Mouse (Mus musculus) gastrocnemius, adult 18-20 months (tissue): ENCODE data around the gene Ptprk. TPM values are rescaled to one million over a fixed set of nuclear protein-coding genes. Genes with fewer than 3 reads are reported as not detected.
A peak's percentile ranks its signal among the peaks of the same experiment; 100 is the strongest.

Source experiments
- DNase-seq: peaks from one replicate; pipeline ENCODE4 v3.0.0; 2021; ENCODE audit warnings: low spot score
- total RNA-seq, 2 experiments: library from RNA; stranded (reverse); gene quantifications; 2 replicates each; pipeline ENCODE4 v1.2.3; 2021

Ptprk gene
- total RNA-seq, 2 experiments from 2014 or later = 3.6 TPM

DNA sequence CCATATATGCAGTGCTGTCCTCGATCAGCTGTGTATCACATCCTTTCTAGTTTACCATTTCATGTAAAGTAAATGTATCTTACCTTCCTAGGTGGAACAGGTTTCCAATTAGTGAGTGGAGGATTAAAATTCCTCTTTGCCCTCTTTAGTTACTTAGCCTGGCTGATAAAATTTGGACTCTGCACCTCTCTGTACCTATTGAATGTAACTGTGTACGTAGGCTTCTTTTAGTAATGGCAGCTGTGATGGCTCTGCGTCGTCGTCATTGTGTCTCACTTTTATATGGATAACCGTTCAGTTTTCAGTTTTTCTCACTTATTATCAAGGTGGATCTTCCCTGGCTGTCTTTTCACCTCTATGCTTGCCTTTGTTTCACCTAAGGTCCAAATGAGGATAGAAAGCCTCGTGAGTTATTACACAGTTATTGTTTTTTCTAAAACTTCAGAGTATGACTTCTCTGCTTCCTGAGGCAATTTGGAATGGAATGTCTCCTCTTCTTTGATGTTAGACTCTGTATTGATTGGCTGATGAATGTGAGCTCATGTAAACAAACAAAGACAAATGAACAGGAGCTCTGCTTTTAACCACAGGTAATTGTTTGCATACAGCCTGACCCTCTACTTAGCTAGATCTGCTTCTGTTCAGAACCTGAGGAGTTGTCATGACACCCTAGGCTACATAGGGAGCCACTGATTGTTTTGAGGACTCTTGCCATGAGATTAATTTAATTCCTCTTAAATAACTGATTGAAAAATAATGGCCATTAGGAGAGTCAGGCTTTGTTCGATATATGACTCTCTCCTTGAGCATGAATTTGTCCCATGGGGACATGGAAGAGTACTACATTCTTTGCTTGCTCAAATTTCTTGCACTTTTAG is 197.3 kb downstream of the Ptprk start:
- DNase-seq = no peak

DNA sequence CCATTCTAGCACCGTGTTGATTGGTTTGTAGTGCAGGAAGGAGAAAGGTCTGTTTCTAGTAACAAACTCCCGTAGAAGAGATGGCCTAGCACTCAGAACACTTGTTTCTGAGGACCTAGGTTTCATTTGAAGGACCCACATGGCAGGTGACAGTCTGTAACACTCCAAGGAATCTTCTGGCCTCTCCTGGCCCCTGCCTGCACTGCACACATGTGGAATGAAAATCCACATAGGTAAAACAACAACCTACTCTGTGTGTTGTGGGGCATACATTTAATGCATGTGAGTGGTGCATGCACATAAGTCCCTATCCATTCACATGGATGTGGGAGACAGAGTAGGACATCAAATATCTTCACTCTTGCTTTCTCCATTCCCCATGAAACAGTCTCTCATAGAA is 204.1 kb downstream of the Ptprk start:
- no peak for DNase-seq

DNA sequence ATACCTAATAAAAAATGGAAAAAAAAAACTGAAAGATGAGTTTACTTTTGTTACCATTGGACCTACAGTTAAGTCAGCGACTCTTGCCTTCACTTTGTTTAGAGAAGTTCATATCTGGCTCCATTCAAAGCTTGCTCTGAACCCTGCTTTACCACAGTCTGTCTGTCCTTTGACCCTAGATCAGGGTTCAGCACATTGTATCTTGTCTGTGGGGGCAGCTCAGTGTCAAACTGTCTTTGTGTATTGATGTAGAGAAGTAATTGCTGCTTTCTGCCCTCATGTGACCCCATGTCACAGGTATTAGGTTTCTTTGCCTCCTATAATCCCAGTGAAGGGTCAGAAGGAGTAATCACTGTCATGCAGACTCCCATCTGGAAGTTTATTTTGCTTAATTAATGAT is 222.9 kb downstream of the Ptprk start:
- no peak for DNase-seq

DNA sequence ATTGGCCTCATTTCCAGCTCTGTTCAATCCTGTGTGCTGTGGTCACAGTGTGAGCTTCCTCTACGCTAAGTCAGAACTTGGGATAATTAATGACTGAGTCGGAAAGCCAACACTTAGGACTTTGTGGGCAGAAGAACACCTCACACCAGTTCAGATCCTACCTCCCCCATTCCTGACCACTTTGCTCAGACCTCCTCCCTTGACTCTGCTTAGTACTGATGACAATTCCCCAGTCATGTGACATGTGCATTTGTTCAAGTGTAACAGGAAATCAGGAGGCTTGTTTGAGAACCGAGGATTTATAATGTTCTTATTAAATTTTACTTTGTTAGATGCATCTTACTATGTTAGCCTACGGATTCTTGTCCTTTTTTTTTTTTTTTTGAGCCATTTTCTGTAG is 224.6 kb downstream of the Ptprk start:
- DNase-seq = no peak

DNA sequence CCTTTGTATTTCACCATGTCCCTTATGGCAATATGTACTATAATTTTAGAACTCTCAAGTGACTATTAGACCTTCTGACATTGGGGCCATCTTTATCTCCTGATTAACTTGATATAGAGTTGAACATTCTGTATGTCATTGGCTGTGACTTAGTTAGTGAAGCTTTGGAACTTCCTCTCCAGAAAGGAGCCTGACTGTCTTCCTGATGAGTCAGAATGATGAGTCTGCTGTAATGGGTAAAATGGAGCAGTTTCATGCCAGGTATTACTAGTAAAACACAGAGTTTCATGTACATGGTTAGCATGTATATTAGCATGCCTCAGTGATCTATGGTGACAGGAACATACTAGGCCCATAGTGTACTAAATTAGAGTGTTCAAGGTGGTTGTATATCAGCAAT is 229.2 kb downstream of the Ptprk start:
- DNase-seq = no peak

DNA sequence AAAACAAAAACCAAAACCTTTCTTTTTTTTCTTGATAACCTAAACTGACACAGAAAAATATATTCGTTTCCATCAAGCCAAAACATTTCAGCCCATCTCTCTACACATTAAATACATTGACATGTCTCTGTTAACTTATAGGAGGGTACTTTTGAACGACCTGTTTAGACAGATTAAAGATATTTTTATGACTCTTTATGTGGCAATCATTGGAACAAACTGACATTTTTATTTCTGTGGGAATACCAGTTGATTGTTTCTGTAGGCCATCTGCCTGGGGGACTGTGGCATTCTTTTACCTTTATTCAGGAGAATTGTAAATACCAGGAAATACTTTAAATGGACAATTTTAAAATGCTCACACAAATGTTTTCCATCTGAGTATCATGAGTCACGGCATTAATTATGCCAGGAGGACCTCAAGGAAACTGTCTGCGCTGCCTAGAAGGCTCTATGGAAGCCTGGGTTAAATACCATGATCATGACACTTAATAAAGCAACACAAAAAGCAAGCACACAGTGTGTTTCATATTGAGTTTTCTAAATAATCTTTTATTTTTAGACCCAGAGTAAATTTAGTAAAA is 229.8 kb downstream of the Ptprk start:
- DNase-seq = no peak

DNA sequence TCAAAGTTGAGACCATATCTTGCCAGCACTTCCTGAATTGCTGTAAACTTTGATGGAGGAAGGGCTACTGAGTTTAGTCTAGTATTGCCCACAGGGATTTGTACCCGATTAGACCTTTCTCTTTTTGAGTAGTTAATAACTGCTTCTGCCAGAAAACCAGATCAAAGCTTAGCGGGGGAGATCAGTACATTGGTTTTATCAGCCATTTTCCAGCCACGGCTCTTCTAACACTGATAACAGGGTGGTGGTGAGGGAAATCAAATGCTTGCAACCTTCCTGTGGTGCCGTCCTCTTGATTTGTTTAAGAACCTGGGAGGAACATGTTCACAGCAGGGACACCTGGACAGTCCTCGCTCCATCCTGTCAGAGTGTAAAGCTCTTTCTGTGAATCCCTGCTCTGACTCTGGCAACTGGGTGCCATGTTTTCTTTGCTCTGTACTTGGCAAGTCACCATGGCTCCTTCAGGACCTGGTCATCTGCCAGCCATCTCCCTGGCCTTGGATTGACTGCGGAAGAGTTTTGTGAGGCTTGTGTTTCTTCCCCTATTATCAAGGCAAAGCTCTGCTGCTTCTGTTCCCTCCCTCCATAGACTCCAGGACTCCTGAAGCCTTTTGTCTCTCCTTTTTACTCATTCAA is 231.9 kb downstream of the Ptprk start:
- DNase-seq = no peak

DNA sequence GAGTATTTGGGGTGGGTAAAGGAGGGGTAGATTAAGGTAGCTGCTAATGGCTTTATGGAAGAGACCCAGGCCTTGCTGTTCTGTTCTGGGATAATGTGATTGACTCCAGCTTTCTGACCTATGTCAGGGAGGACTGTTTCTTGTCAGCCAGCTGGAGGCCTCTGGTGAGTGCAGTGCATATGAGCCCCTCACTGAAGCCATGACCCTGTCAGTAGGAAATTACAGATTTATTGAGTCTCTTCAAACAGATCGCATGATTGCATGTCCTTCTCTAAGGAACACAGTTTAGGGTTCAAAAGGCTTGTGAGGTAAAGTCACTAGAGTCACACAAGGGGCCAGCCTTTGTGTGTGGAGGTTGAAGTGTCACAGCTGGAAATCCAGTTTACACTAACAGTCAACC is 236.7 kb downstream of the Ptprk start:
- DNase-seq = no peak

DNA sequence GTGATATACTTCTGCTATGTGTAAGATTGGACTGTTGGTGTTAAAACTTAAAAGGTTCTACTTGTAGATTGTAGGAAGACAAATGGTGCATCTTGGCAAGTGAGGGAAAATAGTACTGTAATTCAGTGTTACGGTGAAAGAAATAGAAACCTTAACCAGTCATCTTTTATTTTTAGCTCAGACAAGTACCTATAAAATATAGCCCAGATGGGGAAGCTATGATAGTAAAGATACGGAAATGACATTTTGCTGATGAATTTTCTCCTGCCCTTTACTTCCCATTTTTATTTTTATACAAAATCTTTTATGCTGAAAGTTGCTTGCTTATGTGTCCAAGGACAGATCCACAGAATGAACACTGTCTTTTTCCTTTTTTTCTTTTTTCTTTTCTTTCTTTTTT is 248.4 kb downstream of the Ptprk start:
- DNase-seq = no peak

DNA sequence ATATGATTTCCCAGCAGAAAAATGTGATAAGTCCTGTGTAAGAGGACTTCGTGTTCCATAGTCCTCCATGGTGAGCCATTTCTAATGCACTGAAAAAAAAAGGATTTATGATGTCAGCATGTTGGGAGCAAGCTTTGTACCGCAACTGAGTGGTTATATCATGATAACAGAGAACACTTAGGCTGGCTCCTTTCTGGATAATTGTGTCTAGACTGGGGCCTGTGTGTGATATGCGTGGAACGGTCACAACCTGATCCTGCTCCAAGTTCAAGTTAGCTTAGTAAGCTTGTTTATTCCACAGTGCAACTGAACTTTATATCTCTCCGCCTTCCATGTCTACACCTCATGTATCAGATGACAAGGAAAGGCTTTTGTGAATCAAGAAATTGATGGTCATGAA is 260.6 kb downstream of the Ptprk start:
- DNase-seq = no peak

DNA sequence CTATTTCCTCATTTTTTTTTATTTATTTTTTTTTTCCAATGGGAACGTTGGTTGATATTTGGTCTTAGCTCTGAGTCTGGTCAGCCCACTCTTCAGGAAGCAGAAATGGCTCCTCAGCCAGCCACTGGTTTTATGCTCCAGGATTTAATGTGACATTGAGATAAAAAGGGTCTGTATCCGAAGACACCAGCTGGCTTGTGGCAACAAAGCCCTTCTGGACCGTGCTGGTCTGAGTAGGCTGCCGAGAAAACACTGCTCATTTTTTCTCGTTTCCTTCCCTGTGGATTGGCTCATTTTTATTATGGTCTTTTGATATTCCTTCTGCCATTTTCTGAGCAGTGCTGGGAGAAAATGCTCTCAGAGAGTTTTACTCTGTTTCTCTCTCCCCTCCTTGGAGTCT is 263.9 kb downstream of the Ptprk start:
- DNase-seq = no peak

DNA sequence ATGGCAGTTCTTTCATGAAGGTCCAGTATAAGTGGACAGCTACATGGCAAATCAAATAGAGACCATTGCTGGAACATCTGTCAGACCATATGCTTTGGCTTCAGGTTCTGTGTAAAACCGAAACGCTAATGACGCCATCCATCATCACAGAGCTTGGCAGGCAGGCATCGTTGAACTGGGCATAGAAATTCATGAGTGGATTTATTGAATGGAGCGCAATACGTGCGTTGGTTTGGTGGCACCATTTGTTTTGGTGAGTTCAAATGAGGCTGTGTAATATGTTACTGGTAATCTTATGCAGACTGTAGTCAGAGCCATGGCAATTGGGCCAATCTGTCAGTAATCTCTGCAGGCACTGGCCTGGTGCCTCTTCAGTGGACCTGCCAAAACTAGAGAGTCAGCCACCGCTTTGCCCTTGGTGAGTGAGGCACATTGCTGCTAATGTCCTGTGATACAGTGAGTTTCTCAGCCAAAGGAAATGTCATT is 270.6 kb downstream of the Ptprk start:
- peak; percentile 3 for DNase-seq

DNA sequence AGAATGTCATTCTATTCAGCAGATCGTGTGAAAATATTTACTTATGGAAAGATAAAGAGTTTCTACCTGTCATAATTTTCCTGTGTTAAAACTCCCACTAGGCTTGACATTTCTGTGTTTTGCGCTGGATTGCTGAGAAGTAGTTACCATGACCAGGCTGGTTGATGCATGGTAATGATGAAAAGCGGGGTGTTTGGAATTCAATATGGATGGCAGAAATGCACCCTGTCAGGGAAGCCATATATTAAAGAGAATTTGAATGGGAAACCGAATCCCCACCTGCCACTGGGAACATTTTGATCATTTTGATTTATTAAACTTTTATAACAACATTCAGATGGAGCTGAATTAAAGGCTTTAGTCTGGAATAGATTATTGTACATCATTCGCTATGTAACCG is 290.7 kb downstream of the Ptprk start:
- no peak for DNase-seq

DNA sequence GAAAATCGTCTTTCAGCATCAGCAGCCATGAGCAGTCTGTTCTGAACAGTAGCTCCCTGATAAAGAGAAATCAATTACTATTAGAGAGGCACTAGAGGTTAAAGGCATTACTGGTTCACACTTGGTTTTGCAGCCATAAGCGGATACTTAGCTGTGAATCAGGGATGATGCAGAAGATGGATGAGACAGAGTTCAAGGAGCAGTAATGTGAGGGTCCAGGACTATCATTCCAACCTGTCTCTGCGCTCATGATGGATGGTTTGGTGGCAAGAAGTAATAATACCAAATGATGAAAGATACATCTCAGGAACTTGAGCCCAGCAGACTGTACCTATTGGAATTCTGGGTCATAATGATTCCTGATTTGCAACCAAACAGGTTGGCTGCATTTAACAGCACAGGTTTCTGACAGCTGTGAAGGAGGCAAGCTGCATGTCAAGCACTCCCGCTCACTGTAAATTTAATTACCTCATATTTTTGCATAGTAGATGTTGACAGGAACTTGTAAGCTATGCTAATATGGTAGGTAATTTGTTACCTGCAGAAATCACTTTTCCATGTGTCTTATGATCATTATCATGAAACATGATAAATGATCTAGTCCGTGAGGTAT is 291.6 kb downstream of the Ptprk start:
- no peak for DNase-seq

DNA sequence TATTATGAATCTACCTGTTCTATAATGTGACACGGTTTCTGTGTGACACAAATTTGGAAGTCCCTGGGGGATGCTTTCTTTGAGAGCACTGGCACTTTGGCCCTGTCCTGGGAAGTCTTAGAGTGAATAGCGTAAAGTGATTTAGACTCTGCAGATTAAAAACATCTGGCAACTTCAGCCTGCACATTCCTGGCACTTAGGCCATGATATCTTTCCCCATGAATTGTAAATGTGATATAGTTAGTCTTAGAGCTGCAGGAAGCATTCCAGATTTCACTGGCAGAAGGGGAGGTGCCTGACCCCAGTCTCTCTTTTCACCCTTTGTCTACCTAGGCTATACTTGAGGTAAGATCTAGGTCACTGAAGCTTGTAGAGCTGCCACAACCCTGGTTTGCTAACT is 295.2 kb downstream of the Ptprk start:
- no peak for DNase-seq

DNA sequence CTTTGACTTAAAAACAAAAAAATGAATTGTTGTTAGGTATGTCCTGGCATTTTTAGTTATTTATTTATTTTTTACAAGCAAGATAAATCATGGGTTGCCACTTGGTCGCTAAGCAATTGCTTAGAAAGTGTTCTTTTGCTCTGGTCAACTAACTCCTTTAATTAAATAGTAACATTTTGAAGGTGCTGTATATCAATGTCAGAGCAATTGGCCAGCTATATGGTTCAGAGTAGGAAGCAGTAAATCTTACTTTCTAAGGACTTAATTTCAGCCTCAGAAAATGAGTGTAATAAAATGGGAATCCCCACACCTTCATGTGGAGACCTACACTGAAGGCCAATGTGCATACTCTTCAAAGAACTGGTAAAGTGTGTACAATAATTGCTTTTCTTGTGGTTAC is 300.3 kb downstream of the Ptprk start:
- no peak for DNase-seq

DNA sequence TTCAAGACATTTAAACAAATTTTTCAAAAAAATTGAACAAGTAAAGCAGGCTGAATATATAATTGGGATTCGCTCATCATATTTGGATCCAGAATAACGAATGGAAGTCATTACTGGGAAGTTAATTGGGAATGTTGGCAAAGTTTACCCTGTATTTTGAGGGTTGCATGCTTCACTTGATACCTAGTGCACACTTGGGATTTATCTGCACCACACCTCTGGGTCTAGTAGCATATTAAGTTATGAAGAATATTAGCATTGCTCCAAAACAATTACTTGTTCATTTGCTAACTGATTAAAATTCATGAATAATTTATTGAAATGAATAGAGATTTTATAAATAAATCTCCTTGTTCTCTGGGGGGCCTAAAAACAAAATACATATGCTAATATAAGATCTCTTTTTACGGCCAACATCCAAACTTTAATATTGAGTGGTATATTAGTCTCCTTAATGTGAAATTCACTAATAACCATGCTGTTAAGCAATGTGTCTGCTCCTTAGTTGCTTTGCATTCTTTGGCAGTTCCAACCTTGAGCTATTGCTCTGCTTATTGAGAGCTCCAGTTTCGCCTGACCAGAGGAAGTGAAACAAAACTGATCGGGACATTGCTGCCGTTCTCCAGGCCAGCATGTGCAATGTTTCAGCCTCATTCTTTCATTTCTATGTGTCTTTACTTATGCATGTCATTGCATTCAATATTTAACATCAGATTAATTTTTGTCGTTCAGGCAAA is 305.3 kb downstream of the Ptprk start:
- DNase-seq = no peak

DNA sequence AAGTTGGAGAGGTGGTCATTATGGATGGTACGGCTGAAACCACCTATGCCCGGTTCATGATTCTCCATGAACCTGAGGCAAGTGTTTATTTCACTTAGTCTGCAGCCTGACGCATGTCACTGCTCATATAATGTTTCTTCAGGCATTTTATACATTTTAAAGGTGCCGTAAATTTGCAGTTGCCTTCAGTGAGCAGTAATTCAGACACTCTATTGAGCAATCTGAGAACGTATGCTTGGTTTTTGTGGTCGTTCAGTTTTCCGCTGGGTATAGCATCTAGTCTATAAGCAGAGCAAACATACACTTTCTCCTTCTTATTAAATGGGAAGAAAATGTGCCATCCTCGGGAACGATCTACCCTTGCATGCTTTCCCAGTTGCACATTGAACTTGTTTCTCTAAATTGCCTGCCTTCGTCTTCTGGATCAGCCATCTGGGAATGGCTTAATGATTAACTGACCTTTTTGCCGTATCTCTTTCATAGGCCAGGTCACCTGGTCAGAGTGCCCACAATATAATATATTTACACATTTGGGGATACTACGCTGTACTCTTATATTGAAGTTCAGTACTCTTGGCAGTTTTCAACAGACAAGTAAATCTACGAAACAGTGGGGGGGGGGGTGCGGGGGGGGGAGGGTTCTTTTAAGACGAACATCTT is 313.1 kb downstream of the Ptprk start:
- no peak for DNase-seq

DNA sequence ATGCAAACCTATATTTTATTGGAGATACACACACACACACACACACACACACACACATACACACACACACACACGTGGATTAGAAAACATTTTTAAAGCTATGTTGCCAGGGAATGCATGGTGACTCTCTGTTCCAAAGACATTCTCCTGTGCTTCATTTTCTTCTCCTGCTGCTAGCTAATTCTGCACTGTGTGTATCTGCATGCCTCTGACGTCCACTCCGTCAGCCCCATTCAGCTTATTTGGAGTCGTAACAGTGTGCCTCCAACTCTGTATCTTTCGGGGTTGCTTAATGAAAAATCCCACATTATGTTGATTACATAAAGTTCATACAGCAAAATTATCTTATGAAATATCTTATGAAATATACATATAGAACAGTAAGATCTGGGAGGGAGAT is 316.5 kb downstream of the Ptprk start:
- no peak for DNase-seq

DNA sequence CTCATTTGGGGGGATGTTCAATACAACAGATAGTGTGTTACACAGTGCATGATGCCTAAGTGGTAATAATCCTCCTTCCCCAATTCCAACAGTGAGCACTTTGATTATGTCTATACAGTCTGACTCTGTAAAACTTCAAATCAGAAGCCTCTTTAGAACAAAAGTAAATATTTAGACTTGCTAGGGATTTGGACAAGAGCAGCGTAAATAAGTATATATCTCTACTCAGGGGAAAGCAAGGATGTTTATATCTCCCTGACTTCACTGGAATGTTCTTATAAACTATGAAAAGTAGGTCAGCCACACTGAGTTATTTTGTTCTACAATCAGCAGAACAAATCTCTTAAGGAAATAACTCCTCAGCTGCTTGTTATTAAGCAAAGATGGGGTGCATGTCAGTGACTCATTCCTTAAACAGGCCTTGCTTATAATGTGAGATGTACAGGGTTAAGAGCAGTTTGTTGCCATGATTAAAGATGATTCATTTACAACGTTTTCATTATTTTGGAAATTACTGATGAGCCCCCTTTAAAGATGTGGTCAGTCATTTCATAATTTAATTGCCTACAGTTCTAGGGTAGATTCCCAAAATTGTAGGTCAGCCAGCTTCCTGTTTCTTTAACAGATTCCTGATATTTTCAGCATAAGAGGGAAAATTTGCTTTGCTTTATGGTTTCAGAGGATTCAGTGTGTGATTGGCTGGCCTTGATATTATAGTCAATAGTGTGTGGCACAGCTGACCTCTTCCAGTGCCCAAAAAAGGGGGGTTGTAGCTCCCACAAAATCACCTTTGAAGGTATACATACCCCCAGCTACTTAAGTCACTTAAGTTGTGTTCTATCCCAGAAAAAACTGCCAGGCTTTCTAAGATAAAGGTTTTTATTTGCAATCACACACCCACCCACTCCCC is 321.2 kb downstream of the Ptprk start:
- DNase-seq = no peak
